Mouse (Mus musculus) CH12.LX (cell line): Measurements from ENCODE around the gene Sgms1.

Experiments
- CTCF ChIP-seq, 2 experiments: IDR thresholded peaks in 1 of 2; conservative IDR thresholded peaks in 1 of 2; 2 replicates each; pipeline ENCODE4 v1.5.1; 2011 to 2012; ENCODE audit warnings: low read depth in 2 of 2, low read length in 2 of 2, improper control_type of control experiment in 1 of 2, inconsistent platforms in 1 of 2, mild to moderate bottlenecking in 1 of 2, moderate library complexity in 1 of 2
- HCFC1 ChIP-seq: IDR thresholded peaks from 2 replicates; pipeline ENCODE4 v1.6.1; 2012; ENCODE audit warnings: low read depth, mild to moderate bottlenecking, inconsistent platforms, low read length, improper control_type of control experiment
- IRF4 ChIP-seq: IDR thresholded peaks from 2 replicates; pipeline ENCODE4 v1.6.1; 2014; ENCODE audit warnings: low read depth, mild to moderate bottlenecking, inconsistent platforms, low read length, improper control_type of control experiment
- MAFK ChIP-seq: IDR thresholded peaks from 2 replicates; pipeline ENCODE4 v1.6.1; 2011; ENCODE audit warnings: low read length, improper control_type of control experiment; ENCODE audit not compliant: insufficient replicate concordance
- NELFE ChIP-seq: IDR thresholded peaks from 2 replicates; pipeline ENCODE4 v1.6.1; 2011; ENCODE audit warnings: low read depth, low read length, improper control_type of control experiment
- POLR2A ChIP-seq: IDR thresholded peaks from 2 replicates; pipeline ENCODE4 v1.6.1; 2011; ENCODE audit warnings: low read depth, mild to moderate bottlenecking, improper control_type of control experiment, low read length
- RCOR1 ChIP-seq: conservative IDR thresholded peaks from 2 replicates; pipeline ENCODE4 v1.6.1; 2012; ENCODE audit warnings: low read depth, mild to moderate bottlenecking, inconsistent platforms, low read length, improper control_type of control experiment
- TBP ChIP-seq: conservative IDR thresholded peaks from 2 replicates; pipeline ENCODE4 v1.6.1; 2011; ENCODE audit warnings: low read depth, low read length, improper control_type of control experiment
- ZC3H11A ChIP-seq: IDR thresholded peaks from 2 replicates; pipeline ENCODE4 v1.6.1; 2012; ENCODE audit warnings: low read depth, mild to moderate bottlenecking, inconsistent platforms, low read length, improper control_type of control experiment
- ZKSCAN1 ChIP-seq: IDR thresholded peaks from 2 replicates; pipeline ENCODE4 v1.6.1; 2012; ENCODE audit warnings: low read depth, inconsistent platforms, low read length, improper control_type of control experiment, borderline replicate concordance

GRCm38 (mm10) chr19:32292782-32293776 lies 96.4 kb downstream of the Sgms1 start:
- TF ChIP-seq CTCF (conservative IDR thresholded peaks at IDR 0.05 in 1 of 2, IDR thresholded peaks at IDR 0.05 in 1 of 2; ENCODE audit: low read depth in 2 of 2, low read length in 2 of 2) (no peak), NELFE (no peak), MAFK (no peak), RCOR1 (no peak), ZKSCAN1 (no peak), HCFC1 (no peak), ZC3H11A (no peak), TBP (no peak), POLR2A (no peak), IRF4 (no peak)
